Mouse (Mus musculus): ENCODE results near the gene Olfr492. TPM values are rescaled to one million over a fixed set of nuclear protein-coding genes. Genes with fewer than 3 reads are reported as not detected.

Gene Olfr492
- not detected for total RNA-seq (2023)

DNA sequence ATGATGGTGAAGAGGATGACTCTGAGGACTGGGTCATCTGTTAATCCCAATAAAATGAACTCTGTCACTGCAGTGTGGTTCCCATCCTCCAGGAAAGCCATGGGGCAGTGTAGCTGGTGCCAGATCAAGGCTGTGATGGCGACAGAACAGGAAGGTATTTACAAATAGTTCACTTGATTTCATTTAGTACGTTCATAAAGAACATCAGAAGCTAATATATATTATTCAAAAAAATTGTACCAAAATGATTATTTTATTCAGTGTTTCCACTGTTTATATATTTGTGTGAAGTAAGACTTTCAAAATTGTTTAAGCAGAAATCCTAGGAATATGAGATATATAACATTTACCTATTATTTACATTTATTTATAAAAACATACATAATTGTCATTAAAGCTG lies at the start of gene Olfr492:
Olfr492 (minus strand) TSS at position 101 of the 400 bp plus-strand sequence.

GRCm38 (mm10) chr7:108365035-108365434 lies 41.6 kb upstream of the Olfr492 start, which contains the start of gene Olfr494:
Gene Olfr494 (plus strand): TSS chr7:108365335.

DNA sequence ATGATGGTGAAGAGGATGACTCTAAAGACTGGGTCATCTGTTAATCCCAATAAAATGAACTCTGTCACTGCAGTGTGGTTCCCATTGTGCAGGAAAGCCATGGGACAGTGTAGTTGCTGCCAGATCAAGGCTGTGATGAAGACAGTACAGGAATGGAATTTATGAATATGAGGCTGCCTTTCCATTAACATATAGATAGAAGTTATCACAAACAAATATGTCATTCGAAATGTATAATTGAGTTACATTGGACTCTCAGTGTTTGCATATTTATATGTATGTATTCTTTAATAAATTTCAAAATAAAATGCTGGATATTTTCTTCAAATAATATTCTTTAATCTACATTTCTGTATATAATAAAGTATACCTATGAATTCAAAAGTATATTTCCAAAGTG lies 23.4 kb upstream of the Olfr492 start, which contains the start of gene Olfr493:
Olfr493 (minus strand) TSS at position 101 of the 400 bp plus-strand sequence.

DNA sequence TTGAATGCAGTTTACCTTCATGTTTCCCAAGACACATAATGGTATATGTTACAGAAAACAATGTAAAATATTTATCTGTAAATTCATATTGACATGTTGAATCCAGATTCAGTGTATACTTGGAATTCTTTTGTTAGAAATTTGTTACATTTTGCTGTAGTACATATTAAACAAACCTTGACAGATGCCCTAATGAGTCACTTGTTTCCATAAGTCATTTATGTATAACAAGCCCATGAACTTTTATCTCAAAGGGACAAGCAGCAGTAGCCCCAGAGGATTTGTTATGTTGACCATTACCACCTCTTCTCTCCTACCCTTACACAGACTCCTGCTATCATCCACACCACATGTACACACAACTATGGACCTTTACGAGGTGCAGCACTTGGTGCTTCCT lies 10.3 kb downstream of the Olfr492 start, which contains the start of gene Olfr491:
Olfr491 (plus strand) TSS at position 301 of the 400 bp plus-strand sequence.

DNA sequence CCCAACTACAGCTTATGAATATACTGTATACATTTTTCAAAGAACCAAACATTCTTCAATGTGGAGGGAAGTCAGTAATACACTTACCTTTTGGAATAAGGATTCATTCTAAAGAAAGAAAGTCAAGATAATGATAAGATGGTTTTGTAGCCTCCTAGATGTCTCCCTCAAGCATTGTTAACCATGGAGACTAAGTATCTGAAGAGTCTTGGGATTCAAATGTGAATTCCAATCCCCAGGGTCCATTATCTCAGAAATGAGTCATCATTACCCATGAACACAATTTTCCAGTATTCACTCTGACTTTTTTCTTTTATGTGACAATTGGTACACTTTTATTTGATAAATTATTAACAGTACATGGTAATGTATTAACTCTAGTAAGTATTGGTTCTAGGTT lies 34.6 kb downstream of the Olfr492 start, which contains the start of gene Olfr490:
Olfr490 (minus strand) TSS at position 101 of the 400 bp plus-strand sequence.

Other genes with a start within 250 kb of the Olfr492 start
- gene Olfr481, start 243.8 kb downstream of the Olfr492 start, total RNA-seq (2023): not detected
- gene Olfr482, start 226.1 kb downstream of the Olfr492 start, total RNA-seq (2023): 1 to 10 TPM; 1.5 to 2.4 TPM
- not detected for gene Olfr483, start 222.8 kb downstream of the Olfr492 start, total RNA-seq (2023)
- gene Olfr484, start 196.2 kb downstream of the Olfr492 start, total RNA-seq (2023): not detected
- not detected for gene Olfr485, start 163.8 kb downstream of the Olfr492 start, total RNA-seq (2023)
- gene Olfr486, start 150.9 kb downstream of the Olfr492 start, total RNA-seq (2023): not detected
- not detected for gene Olfr487, start 109.0 kb downstream of the Olfr492 start, total RNA-seq (2023)
- gene Olfr488, start 65.3 kb downstream of the Olfr492 start, total RNA-seq (2023): not detected
- gene Olfr490, start 34.7 kb downstream of the Olfr492 start, total RNA-seq (2023): not detected
- not detected for gene Olfr491, start 10.2 kb downstream of the Olfr492 start, total RNA-seq (2023)
- not detected for gene Olfr493, start 23.3 kb upstream of the Olfr492 start, total RNA-seq (2023)
- not detected for gene Olfr494, start 41.7 kb upstream of the Olfr492 start, total RNA-seq (2023)
- gene Olfr495, start 69.5 kb upstream of the Olfr492 start, total RNA-seq (2023): not detected
- not detected for gene Olfr497, start 96.7 kb upstream of the Olfr492 start, total RNA-seq (2023)
- gene Olfr498, start 141.7 kb upstream of the Olfr492 start, total RNA-seq (2023): not detected
- not detected for gene Olfr502, start 201.4 kb upstream of the Olfr492 start, total RNA-seq (2023)
- gene Olfr503, start 220.9 kb upstream of the Olfr492 start, total RNA-seq (2023): not detected
- not detected for gene Olfr504, start 242.1 kb upstream of the Olfr492 start, total RNA-seq (2023)

All from B cell, adult 67 days (primary cell).